Mouse (Mus musculus) stomach, postnatal 0 days (tissue): ENCODE results near the gene Kat14.

Source experiments
- CTCF ChIP-seq: IDR thresholded peaks from 2 replicates; pipeline ENCODE4 v1.5.1; 2016; ENCODE audit warnings: antibody characterized with exemption, low read depth, mild to moderate bottlenecking, moderate library complexity
- EP300 ChIP-seq: optimal IDR thresholded peaks from 2 replicates; pipeline ENCODE3; 2016; ENCODE audit warnings: antibody characterized with exemption

- TF ChIP-seq CTCF (no peak), EP300 (no peak)
Measured at GRCm38 (mm10) chr2:144343158-144343557, 25.6 kb upstream of the Kat14 start.
